Mouse (Mus musculus) liver, postnatal 0 days (tissue): Measurements from ENCODE around the gene Mdh2. TPM values are rescaled to one million over a fixed set of nuclear protein-coding genes. Genes with fewer than 3 reads are reported as not detected.

ENCODE experiments used
- ATAC-seq: fragments of 200-750 bp; cut with Nextera tagmentation; 2 replicates; pipeline ENCODE4 v1.8.0; 2017; ENCODE audit warnings: mild to moderate bottlenecking, moderate library complexity
- DNase-seq: peaks from one replicate; pipeline ENCODE4 v3.0.0-alpha.2; 2016
- H3K27ac ChIP-seq: fragments of 300-500 bp; sonication (generic); 2 replicates; pipeline ENCODE4 v1.5.1; 2014; ENCODE audit warnings: antibody characterized with exemption, moderate library complexity, mild to moderate bottlenecking, low read depth
- H3K27me3 ChIP-seq: fragments of 300-500 bp; sonication (generic); 2 replicates; pipeline ENCODE4 v1.6.1; 2014; ENCODE audit warnings: low read length, control low read depth, mixed read lengths; ENCODE audit not compliant: insufficient read depth
- H3K36me3 ChIP-seq: fragments of 300-500 bp; sonication (generic); replicated peaks from 2 replicates; pipeline ENCODE4 v1.6.1; 2014; ENCODE audit warnings: mild to moderate bottlenecking, control low read depth, low read length, moderate library complexity, mixed read lengths; ENCODE audit not compliant: insufficient read depth
- H3K4me1 ChIP-seq: fragments of 300-500 bp; sonication (generic); 2 replicates; pipeline ENCODE4 v1.6.1; 2014; ENCODE audit warnings: antibody characterized with exemption, mild to moderate bottlenecking, control low read depth; ENCODE audit not compliant: insufficient read depth
- H3K4me2 ChIP-seq: fragments of 300-500 bp; sonication (generic); 2 replicates; pipeline ENCODE4 v1.6.1; 2014; ENCODE audit warnings: low read depth, mild to moderate bottlenecking, low read length, moderate library complexity, mixed read lengths
- H3K4me3 ChIP-seq: fragments of 300-500 bp; sonication (generic); 2 replicates; pipeline ENCODE4 v1.5.1; 2014; ENCODE audit warnings: low read depth, low read length
- H3K9ac ChIP-seq: fragments of 300-500 bp; sonication (generic); replicated peaks from 2 replicates; pipeline ENCODE4 v1.6.1; 2014; ENCODE audit warnings: mild to moderate bottlenecking, moderate library complexity
- H3K9me3 ChIP-seq: fragments of 300-500 bp; sonication (generic); 2 replicates; pipeline ENCODE4 v1.6.1; 2016; ENCODE audit warnings: mild to moderate bottlenecking, control low read depth, low read length, mixed read lengths
- CTCF ChIP-seq: sonication (generic); IDR thresholded peaks from 2 replicates; pipeline ENCODE4 v1.5.1; 2016; ENCODE audit warnings: antibody characterized with exemption, low read depth
- EP300 ChIP-seq: IDR thresholded peaks from 2 replicates; pipeline ENCODE4 v1.6.1; 2016; ENCODE audit warnings: antibody characterized with exemption, low read depth, mild to moderate bottlenecking
- WGBS: fragments of 180-500 bp; shearing (Covaris S2); extraction: QIAGEN DNeasy Blood & Tissue Kit; methylation state at CpG from one replicate; pipeline ENCODE4 v1.1.7; 2014; ENCODE audit not compliant: insufficient replicate concordance; 5-methylcytosine and 5-hydroxymethylcytosine counted together
- polyA plus RNA-seq: library from polyadenylated mRNA; unstranded; fragments of >200 nt; fragmentation: Nextera tagmentation; extraction: Ambion mirVana; gene quantifications from 2 replicates; pipeline ENCODE4 v1.2.1, GENCODE M21; 2015

The Mdh2 gene
- polyA plus RNA-seq, result 296 and 319 TPM in 2 replicates

DNA sequence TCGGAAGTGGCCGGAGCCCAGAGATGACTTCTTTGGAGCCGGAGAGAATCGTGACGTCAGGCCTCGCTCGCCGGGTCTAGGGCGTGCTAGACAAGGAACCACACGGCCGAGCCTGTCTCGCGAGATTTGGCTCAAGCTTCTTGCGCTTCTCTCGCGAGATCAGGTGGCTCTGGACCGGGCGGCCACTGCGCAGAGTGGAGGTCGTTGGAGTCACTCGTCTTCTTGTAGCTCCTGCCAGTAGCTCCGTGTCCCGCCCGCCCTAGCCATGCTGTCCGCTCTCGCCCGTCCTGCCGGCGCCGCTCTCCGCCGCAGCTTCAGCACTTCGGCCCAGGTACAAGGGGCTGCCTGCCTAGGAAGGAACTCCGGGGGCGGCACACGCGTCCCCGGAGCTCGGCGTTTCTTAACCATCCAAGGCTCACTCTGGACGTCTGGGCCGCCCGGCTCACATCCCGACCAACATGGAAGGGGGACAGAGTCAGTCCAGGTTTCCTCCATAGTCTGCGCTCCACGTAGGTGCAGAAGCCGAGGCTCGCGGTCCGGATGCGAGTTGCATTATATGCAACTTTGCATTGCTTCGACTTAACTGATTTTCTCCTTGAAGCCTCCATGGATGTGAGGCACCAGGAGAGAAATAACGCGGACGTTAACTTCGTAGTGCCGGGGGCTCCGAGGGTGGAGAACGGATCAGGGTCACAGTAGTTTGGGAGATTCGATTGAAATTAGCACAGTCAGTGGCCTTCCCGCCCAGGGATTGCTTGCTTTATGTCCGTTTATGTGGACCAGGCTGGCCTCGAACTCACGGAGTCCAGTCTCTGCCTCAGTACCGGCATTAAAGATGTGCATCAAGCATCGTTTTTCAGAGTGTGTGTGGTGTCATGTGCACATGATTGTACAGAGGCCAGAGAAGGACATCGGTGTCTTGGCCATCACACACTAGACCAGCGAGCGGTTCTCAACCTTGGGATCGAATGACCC is at the start of gene Mdh2:
TSS of gene Mdh2 (plus strand) at position 10 of the 975 bp plus-strand sequence.
- Histone ChIP-seq H3K9me3 (no peaks in the 10 kb centered on the region), H3K4me1 (peaks cover 38% of the 10 kb centered on the region), H3K4me3 (peak within 1 kb of the TSS; percentile 92), H3K27ac (peak within 1 kb of the TSS; percentile 98), H3K27me3 (no peaks in the 10 kb centered on the region), H3K4me2 (peak within 1 kb of the TSS; percentile 94), H3K36me3 (peaks cover 10% of the 10 kb centered on the region), H3K9ac (peak within 1 kb of the TSS; percentile 94)
- DNase-seq, result peak; percentile 100
- ATAC-seq, result peak; percentile 95
- WGBS, result 1% methylated on average over 69 of the region's 70 CpGs
- no peak for TF ChIP-seq CTCF
- peak; percentile 94 for TF ChIP-seq EP300

DNA sequence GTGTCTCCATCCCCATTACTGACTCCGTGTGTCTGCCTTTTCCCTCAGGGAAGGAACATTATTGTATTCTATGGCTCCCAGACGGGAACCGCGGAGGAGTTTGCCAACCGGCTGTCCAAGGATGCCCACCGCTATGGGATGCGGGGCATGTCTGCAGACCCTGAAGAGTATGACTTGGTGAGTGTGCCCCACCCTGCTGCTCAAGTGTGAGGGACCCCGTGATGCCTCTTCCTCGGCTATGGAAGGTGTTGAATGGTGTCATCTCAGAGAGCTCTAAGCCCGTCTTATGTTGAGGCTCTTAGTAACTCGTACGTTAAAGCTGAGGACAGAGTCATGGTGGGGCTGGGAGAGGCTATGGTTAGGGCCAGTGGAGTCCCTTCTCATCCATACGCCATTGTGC is 48.9 kb upstream of the Mdh2 start:
- peaks cover 9% of the 10 kb centered on the region for H3K4me1 ChIP-seq
- H3K27ac ChIP-seq, result no peak overlapping the region
- no peak for ATAC-seq
- H3K9ac ChIP-seq, result no peak overlapping the region
- H3K36me3 ChIP-seq, result peaks cover 76% of the 10 kb centered on the region
- no peaks in the 10 kb centered on the region for H3K27me3 ChIP-seq
- 87% methylated on average over 13 of the region's 13 CpGs for WGBS
- H3K4me2 ChIP-seq, result no peak overlapping the region
- no peak for TF ChIP-seq CTCF
- TF ChIP-seq EP300, result no peak
- no peaks in the 10 kb centered on the region for H3K9me3 ChIP-seq
- DNase-seq, result no peak
- H3K4me3 ChIP-seq, result no peak overlapping the region

DNA sequence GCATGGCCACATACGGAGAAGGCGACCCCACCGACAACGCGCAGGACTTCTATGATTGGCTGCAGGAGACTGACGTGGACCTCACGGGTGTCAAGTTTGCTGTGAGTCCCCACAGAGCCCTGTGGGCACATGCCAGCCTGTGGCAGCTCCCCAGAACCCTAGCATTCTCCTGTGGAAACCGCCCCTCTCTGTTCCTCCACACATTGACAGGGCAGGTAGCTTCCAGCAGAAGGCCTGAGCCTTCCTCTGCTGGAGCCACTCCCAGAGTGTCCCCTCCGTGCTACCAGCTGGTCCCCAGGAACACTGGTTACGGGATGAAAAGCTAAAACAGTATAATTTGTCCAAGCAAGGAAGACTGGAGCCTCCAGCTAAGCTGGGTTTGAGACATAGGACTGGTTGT is 48.0 kb upstream of the Mdh2 start:
- DNase-seq (peak; percentile 12), ATAC-seq (no peak)
- no peak overlapping the region for H3K4me2 ChIP-seq
- H3K27ac ChIP-seq, result no peak overlapping the region
- no peak overlapping the region for H3K9ac ChIP-seq
- 95% methylated on average over 10 of the region's 10 CpGs for WGBS
- no peak for TF ChIP-seq CTCF
- TF ChIP-seq EP300, result no peak
- no peaks in the 10 kb centered on the region for H3K27me3 ChIP-seq
- no peaks in the 10 kb centered on the region for H3K9me3 ChIP-seq
- H3K36me3 ChIP-seq, result peaks cover 80% of the 10 kb centered on the region
- peaks cover 5% of the 10 kb centered on the region; the same call in 1 of the 2 replicates for H3K4me1 ChIP-seq
- H3K4me3 ChIP-seq, result no peak overlapping the region

GRCm38 (mm10) chr5:135730916-135731315 is 47.4 kb upstream of the Mdh2 start:
- no peak overlapping the region for H3K4me3 ChIP-seq
- 91% methylated on average over 10 of the region's 10 CpGs for WGBS
- DNase-seq, result peak; percentile 13
- no peak for ATAC-seq
- H3K9ac ChIP-seq, result no peak overlapping the region
- H3K36me3 ChIP-seq, result peaks cover 83% of the 10 kb centered on the region
- peaks cover under 1% of the 10 kb centered on the region; the same call in 1 of the 2 replicates for H3K4me1 ChIP-seq
- no peaks in the 10 kb centered on the region for H3K9me3 ChIP-seq
- no peak for TF ChIP-seq CTCF
- no peak for TF ChIP-seq EP300
- H3K27me3 ChIP-seq, result no peaks in the 10 kb centered on the region
- H3K4me2 ChIP-seq, result no peak overlapping the region
- no peak overlapping the region for H3K27ac ChIP-seq

GRCm38 (mm10) chr5:135731322-135731721 is 47.0 kb upstream of the Mdh2 start:
- no peak overlapping the region for H3K4me3 ChIP-seq
- DNase-seq (peak; percentile 12), ATAC-seq (no peak)
- WGBS, result 94% methylated on average over 16 of the region's 16 CpGs
- TF ChIP-seq CTCF (no peak), EP300 (no peak)
- no peaks in the 10 kb centered on the region for H3K27me3 ChIP-seq
- H3K9me3 ChIP-seq, result no peaks in the 10 kb centered on the region
- no peak overlapping the region for H3K27ac ChIP-seq
- H3K4me2 ChIP-seq, result no peak overlapping the region
- no peaks in the 10 kb centered on the region for H3K4me1 ChIP-seq
- peaks cover 79% of the 10 kb centered on the region for H3K36me3 ChIP-seq
- H3K9ac ChIP-seq, result no peak overlapping the region

DNA sequence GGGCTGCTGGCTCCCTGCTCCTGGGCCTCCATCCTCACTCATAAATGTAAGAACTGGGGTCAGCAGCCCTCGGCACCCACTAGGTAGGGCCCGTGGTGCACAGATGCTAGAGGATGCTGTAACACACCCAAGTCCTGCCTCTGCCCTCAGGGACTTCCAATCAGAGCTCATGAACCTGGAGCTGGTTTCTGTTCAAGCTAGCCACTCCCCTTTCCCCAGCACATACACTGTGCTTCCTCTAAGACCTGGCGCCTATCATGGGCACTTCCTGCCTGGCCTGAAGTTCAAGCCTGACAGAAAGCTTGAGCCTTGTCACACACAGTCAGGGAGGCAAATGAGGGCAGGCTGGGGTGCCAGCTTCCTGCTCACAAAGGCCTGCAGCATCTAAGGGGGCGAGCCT is 45.2 kb upstream of the Mdh2 start:
- no peaks in the 10 kb centered on the region for H3K9me3 ChIP-seq
- H3K36me3 ChIP-seq, result peaks cover 79% of the 10 kb centered on the region
- no peaks in the 10 kb centered on the region for H3K27me3 ChIP-seq
- H3K4me3 ChIP-seq, result no peak overlapping the region
- ATAC-seq (no peak), DNase-seq (peak; percentile 20)
- WGBS, result 77% methylated on average over 4 of the region's 4 CpGs
- TF ChIP-seq EP300 (no peak), CTCF (no peak)
- no peaks in the 10 kb centered on the region for H3K4me1 ChIP-seq
- no peak overlapping the region for H3K4me2 ChIP-seq
- H3K27ac ChIP-seq, result no peak overlapping the region
- no peak overlapping the region for H3K9ac ChIP-seq
